Mouse (Mus musculus) mature B cell (primary cell): ENCODE measurements around the gene Anp32e.
"Not testable (repeated sequence)": the region's sequence is repeated elsewhere in the genome, so short reads cannot be mapped to it uniquely, and the experiment has no call there.

ENCODE experiments used
- in situ Hi-C: fragments of 300-500 bp; cut with MboI; formaldehyde crosslinking; loops from 2 replicates; pipeline ENCODE4 v1.14.3; 2019

Anp32e gene

DNA sequence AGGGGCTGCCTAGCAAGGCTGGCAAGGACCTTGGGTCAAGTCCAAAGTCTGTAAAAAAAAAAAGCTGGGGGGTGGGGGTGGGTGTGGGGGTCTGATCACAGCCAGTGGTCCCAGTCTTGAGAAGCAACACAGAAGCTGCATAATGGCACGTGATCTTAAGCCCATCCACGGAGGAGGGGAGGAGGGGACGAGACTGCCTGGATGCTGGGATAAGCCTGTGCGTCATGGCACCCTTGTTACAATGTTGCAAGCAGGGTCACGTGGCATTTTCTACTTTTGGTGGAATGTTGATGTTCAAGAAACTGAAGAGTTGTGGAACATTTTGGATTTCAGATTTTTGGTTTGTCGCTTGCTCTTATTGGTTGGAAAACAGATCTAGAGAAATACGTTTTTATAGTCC, 14.2 kb downstream of the Anp32e start:
- in situ Hi-C loops: no loop called here

GRCm38 (mm10) chr3:95944742-95945141, 15.7 kb downstream of the Anp32e start:
- in situ Hi-C loops: no loop called here

DNA sequence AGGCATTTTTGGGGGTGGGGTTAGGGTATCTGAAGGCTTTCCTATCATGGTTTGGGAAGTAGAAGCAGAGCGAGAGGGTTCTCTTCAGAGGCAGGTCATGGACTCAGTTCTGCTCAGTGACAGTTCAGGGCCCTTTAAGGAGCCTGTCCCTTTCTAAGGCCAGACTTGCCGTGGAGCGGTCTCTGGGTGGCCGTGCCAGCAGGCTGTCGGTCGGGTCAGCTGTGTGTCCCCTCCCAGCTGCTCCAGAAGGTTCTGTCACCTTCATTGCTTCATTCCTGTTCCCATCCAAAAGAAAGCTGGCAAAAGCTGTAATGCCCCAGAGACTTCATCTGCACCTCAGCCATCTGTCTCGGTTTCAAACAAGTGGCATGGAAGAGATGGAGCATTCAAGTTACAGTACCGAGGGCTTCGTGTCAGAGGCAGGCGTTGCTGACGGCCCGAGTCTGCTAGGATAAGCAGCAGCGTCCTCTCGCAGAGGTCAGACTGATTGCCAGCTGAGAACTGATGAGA, 16.7 kb downstream of the Anp32e start:
- in situ Hi-C loops: no loop called here

- in situ Hi-C loops: no loop called here
Measured at GRCm38 (mm10) chr3:95948325-95948724, 19.3 kb downstream of the Anp32e start.

- in situ Hi-C loops: no loop called here
Measured at GRCm38 (mm10) chr3:95950763-95951551, 21.9 kb downstream of the Anp32e start.

DNA sequence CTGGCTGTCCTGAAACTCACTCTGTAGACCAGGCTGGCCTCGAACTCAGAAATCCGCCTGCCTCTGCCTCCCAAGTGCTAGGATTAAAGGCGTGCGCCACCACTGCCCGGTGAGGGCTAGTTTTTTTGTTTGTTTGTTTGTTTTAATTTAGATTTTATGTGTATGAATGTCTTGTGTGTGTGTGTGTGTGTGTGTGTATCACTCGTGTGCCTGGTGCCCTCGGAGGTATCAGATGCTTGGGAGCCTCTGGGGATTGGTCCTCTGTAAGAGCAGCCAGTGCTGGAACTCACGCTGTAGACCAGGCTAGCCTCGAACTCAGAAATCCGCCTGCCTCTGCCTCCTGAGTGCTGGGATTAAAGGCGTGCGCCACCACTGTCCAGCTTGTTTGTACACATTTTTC, 22.5 kb downstream of the Anp32e start:
- in situ Hi-C loops: not testable (repeated sequence)

GRCm38 (mm10) chr3:95953023-95953422, 24.0 kb downstream of the Anp32e start:
- in situ Hi-C loops: no loop called here

GRCm38 (mm10) chr3:95953522-95953921, 24.5 kb downstream of the Anp32e start:
- in situ Hi-C loops: no loop called here

GRCm38 (mm10) chr3:95954648-95955173, 25.7 kb downstream of the Anp32e start:
- in situ Hi-C loops: not testable (repeated sequence)

GRCm38 (mm10) chr3:95955318-95955717, 26.3 kb downstream of the Anp32e start:
- in situ Hi-C loops: no loop called here

GRCm38 (mm10) chr3:95957359-95958148, 28.5 kb downstream of the Anp32e start:
- in situ Hi-C loops: no loop called here

DNA sequence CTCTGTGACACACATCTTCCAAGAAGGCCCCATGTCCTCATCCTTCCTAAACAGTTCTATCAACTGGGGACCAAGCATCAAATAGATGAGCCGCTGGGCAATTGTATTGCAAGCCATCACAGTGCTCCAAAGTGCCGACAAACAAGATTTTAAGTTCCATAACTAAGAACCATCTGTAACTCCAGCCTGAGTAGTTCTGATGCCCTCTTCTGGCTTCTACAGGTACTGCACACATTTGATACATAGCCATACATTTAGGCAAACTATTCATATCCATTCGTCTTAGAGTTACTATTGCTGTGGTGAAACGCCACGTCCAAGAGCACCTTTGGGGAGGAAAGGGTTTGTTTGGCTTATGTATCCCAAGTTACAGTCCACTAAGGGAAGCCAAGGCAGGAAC, 30.0 kb downstream of the Anp32e start:
- in situ Hi-C loops: no loop called here

DNA sequence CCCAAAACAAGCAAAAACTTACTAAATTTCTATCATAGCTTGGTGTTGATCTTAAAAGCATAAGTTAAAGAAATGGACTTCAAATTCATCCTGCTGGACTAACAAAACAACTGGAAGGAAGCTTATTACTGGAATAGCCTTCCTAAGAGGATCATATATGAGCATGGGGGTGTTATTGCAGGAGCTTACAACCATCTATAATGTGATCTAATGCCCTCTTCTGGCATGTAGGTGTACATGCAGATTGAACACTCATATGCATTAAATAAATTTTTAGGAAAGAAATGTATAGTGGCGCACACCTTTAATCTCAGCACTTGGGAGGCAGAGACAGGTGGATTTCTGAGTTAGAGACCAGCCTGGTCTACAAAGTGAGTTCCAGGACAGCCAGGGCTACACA, 30.8 kb downstream of the Anp32e start:
- in situ Hi-C loops: loop anchor here (5.0 to 10.0 kb wide), 2 partner anchors 37 to 185 kb away; partner anchors contain the start of gene Plekho1

DNA sequence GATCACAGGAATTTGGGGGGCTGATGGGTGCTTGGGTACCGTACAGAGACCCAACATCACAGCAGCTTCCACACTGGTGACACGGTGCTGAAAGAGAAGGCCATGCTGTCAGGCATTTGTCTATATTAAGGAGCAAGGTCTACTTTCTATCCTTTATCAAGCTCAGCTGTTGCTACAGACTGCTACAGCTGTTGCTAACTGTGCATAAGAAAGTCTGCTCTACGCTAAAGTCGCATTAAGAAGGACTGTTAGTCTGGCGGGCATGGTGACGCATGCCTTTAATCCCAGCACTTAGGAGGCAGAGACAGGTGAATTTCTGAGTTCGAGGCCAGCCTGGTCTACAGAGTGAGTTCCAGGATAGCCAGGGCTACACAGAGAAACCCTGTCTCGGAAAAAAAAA, 33.1 kb downstream of the Anp32e start:
- in situ Hi-C loops: loop anchor here (5.0 to 10.0 kb wide), 2 partner anchors 35 to 183 kb away; partner anchors contain the start of gene Plekho1

GRCm38 (mm10) chr3:95963230-95963629, 34.2 kb downstream of the Anp32e start:
- in situ Hi-C loops: loop anchor here (5.0 to 10.0 kb wide), 2 partner anchors 34 to 182 kb away; partner anchors contain the start of gene Plekho1

- in situ Hi-C loops: loop anchor here (5.0 to 10.0 kb wide), 2 partner anchors 34 to 181 kb away; partner anchors contain the start of gene Plekho1
Measured at GRCm38 (mm10) chr3:95963681-95964080, 34.6 kb downstream of the Anp32e start.

- in situ Hi-C loops: loop anchor here (5.0 to 10.0 kb wide), 2 partner anchors 92 to 179 kb away; partner anchors contain the start of gene Vps45
Measured at GRCm38 (mm10) chr3:95965518-95966451, 36.7 kb downstream of the Anp32e start.

DNA sequence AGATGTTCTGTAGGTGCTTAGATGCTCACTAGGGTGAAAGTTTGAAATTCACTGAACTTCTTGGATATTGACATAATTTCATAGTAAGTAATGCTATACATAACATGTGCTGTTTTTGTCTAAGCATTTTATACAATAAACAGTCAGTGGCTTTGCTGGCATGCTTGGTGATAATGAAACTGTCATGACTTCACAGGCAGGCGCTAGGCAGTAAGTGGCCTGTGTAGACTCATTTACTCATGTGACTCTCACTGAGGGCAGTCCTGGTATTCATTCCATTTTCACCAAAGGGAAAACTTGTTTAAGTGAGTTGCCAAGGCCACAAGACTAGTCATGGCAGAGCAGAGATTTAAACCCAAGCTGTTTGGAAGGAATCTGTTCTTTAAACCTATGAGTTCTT, 40.2 kb downstream of the Anp32e start:
- in situ Hi-C loops: loop anchor here (5.0 to 10.0 kb wide), 2 partner anchors 88 to 176 kb away; partner anchors contain the start of gene Vps45

DNA sequence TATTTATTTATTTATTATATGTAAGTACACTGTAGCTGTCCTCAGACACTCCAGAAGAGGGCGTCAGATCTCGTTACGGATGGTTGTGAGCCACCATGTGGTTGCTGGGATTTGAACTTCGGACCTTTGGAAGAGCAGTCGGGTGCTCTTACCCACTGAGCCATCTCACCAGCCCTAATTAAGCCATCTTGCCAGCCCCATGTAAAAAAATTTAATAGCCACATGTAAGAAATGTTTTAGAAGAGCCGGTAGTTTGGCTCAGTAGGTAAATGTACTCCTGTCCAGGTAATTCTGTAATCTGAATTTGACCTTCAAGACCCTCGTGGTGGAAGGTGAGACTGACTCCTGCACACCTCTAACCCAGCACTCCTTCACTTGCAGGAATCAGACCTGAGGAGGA, 41.6 kb downstream of the Anp32e start:
- in situ Hi-C loops: not testable (repeated sequence)

- in situ Hi-C loops: no loop called here
Measured at GRCm38 (mm10) chr3:95972251-95972872, 43.3 kb downstream of the Anp32e start.
